Mouse (Mus musculus): ENCODE results near the gene Plxnd1. TPM values are rescaled to one million over a fixed set of nuclear protein-coding genes. Genes with fewer than 3 reads are reported as not detected.

Gene Plxnd1
- polyA plus RNA-seq (2014; fragmentation: Nextera tagmentation; extraction: Ambion mirVana): 45.5 and 46.9 TPM in 2 replicates

- peaks cover 32% of the 10 kb centered on the region for H3K4me1 ChIP-seq (ENCODE audit: control insufficient read depth, insufficient read depth, low read length)
- H3K9me3 ChIP-seq (ENCODE audit: control insufficient read depth, low read length): no peaks in the 10 kb centered on the region
- WGBS: under 1% methylated on average over 17 of the region's 51 CpGs
- peaks cover 23% of the 10 kb centered on the region for H3K27me3 ChIP-seq (replicated peaks; ENCODE audit: control insufficient read depth, insufficient read depth, low read length)
- DNase-seq (ENCODE audit: low spot score): peak; percentile 90
- H3K4me3 ChIP-seq (ENCODE audit: low read depth, low read length): peak within 1 kb of the TSS; percentile 65
- H3K27ac ChIP-seq (replicated peaks; ENCODE audit: low read depth, low read length): peak within 1 kb of the TSS; percentile 76
- H3K36me3 ChIP-seq (ENCODE audit: control insufficient read depth, insufficient read depth, low read length): no peaks in the 10 kb centered on the region
- peak within 1 kb of the TSS; percentile 74 for H3K9ac ChIP-seq (ENCODE audit: low read depth, low read length)
- ATAC-seq (ENCODE audit: low read depth): peak; percentile 73
- H3K4me2 ChIP-seq (ENCODE audit: low read depth, low read length): peak within 1 kb of the TSS; percentile 93
Observed at GRCm38 (mm10) chr6:115994877-115995520, at the start of gene Plxnd1. Gene Plxnd1, minus strand, starts transcription at chr6:115995005.

DNA sequence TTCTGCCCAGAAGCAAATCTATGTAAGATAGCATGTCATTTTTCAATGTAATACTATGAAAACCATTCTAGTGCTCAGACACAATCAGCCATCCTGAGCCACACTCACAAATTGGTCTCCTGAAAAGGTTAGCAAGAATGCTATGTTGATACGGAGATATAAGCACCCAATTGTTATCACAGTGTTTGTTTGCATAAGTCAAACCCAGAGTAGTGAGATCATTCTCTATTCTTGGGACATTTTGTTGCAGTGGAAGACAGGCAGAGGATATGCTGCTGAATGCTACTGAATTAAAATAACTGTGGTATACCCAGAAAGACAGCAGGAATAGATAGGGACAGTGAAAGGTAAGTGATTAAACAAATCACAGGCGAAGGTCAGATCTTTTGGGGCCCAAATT lies 49.2 kb upstream of the Plxnd1 start:
- Histone ChIP-seq H3K27ac (replicated peaks; ENCODE audit: low read depth, low read length) (no peak overlapping the region), H3K36me3 (ENCODE audit: control insufficient read depth, insufficient read depth, low read length) (peaks cover 11% of the 10 kb centered on the region), H3K9ac (ENCODE audit: low read depth, low read length) (no peak overlapping the region), H3K4me1 (ENCODE audit: control insufficient read depth, insufficient read depth, low read length) (no peaks in the 10 kb centered on the region), H3K9me3 (ENCODE audit: control insufficient read depth, low read length) (peaks cover 4% of the 10 kb centered on the region; the same call in 1 of the 2 replicates), H3K4me3 (ENCODE audit: low read depth, low read length) (no peak overlapping the region), H3K27me3 (replicated peaks; ENCODE audit: control insufficient read depth, insufficient read depth, low read length) (no peaks in the 10 kb centered on the region), H3K4me2 (ENCODE audit: low read depth, low read length) (no peak overlapping the region)
- WGBS: 73% methylated on average over 2 of the region's 2 CpGs
- ATAC-seq (ENCODE audit: low read depth) (no peak), DNase-seq (ENCODE audit: low spot score) (no peak)

- H3K36me3 ChIP-seq (ENCODE audit: control insufficient read depth, insufficient read depth, low read length): peaks cover 15% of the 10 kb centered on the region
- WGBS: 84% methylated on average over 2 of the region's 2 CpGs
- no peak overlapping the region for H3K27ac ChIP-seq (replicated peaks; ENCODE audit: low read depth, low read length)
- DNase-seq (ENCODE audit: low spot score) (no peak), ATAC-seq (ENCODE audit: low read depth) (no peak)
- H3K9ac ChIP-seq (ENCODE audit: low read depth, low read length): no peak overlapping the region
- no peaks in the 10 kb centered on the region for H3K27me3 ChIP-seq (replicated peaks; ENCODE audit: control insufficient read depth, insufficient read depth, low read length)
- peaks cover 4% of the 10 kb centered on the region; the same call in 1 of the 2 replicates for H3K9me3 ChIP-seq (ENCODE audit: control insufficient read depth, low read length)
- H3K4me1 ChIP-seq (ENCODE audit: control insufficient read depth, insufficient read depth, low read length): no peaks in the 10 kb centered on the region
- no peak overlapping the region for H3K4me3 ChIP-seq (ENCODE audit: low read depth, low read length)
- H3K4me2 ChIP-seq (ENCODE audit: low read depth, low read length): no peak overlapping the region
Observed at GRCm38 (mm10) chr6:116038222-116038621, 43.4 kb upstream of the Plxnd1 start.

DNA sequence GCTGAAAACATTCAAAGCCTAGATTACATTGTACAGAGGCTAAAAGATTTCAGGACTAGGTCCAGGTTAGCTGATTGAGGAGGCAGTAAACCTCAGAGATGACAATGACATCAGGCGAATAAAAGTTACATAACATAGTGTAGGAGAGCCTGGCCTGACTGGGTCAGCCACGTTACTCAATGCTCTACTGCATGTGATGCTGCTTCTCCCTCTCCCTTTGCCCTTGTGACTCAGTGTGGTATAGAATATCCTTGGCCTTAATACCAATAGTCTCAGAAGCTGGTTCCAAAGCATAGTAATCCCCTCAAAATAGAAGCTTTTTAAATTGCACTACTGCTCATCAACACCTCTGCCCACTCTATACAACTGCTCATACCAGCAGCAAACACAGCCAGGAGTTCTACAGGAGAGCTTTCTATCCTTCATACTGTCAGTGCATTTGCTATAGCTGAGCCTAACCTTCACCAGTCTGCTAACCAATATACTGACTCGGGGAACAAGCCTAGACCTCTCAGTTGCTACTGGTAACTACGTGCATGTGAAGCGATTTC lies 42.6 kb upstream of the Plxnd1 start:
- H3K27me3 ChIP-seq (replicated peaks; ENCODE audit: control insufficient read depth, insufficient read depth, low read length): no peaks in the 10 kb centered on the region
- no peak overlapping the region for H3K9ac ChIP-seq (ENCODE audit: low read depth, low read length)
- H3K4me1 ChIP-seq (ENCODE audit: control insufficient read depth, insufficient read depth, low read length): no peaks in the 10 kb centered on the region
- 85% methylated on average over 5 of the region's 5 CpGs for WGBS
- no peak for ATAC-seq (ENCODE audit: low read depth)
- no peak overlapping the region for H3K4me2 ChIP-seq (ENCODE audit: low read depth, low read length)
- no peaks in the 10 kb centered on the region for H3K9me3 ChIP-seq (ENCODE audit: control insufficient read depth, low read length)
- H3K36me3 ChIP-seq (ENCODE audit: control insufficient read depth, insufficient read depth, low read length): 0 out of 2 replicates have a peak, but pooled peaks cover 7% of the 10 kb centered on the region
- no peak overlapping the region for H3K27ac ChIP-seq (replicated peaks; ENCODE audit: low read depth, low read length)
- no peak for DNase-seq (ENCODE audit: low spot score)
- H3K4me3 ChIP-seq (ENCODE audit: low read depth, low read length): no peak overlapping the region

GRCm38 (mm10) chr6:116036555-116036954 lies 41.8 kb upstream of the Plxnd1 start:
- Histone ChIP-seq H3K27ac (replicated peaks; ENCODE audit: low read depth, low read length) (no peak overlapping the region), H3K36me3 (ENCODE audit: control insufficient read depth, insufficient read depth, low read length) (0 out of 2 replicates have a peak, but pooled peaks cover 6% of the 10 kb centered on the region), H3K4me3 (ENCODE audit: low read depth, low read length) (no peak overlapping the region), H3K4me1 (ENCODE audit: control insufficient read depth, insufficient read depth, low read length) (no peaks in the 10 kb centered on the region), H3K4me2 (ENCODE audit: low read depth, low read length) (no peak overlapping the region), H3K27me3 (replicated peaks; ENCODE audit: control insufficient read depth, insufficient read depth, low read length) (no peaks in the 10 kb centered on the region), H3K9me3 (ENCODE audit: control insufficient read depth, low read length) (no peaks in the 10 kb centered on the region), H3K9ac (ENCODE audit: low read depth, low read length) (no peak overlapping the region)
- 79% methylated on average over 2 of the region's 2 CpGs for WGBS
- ATAC-seq (ENCODE audit: low read depth): peak; percentile 77; the same call in 1 of the 2 replicates
- DNase-seq (ENCODE audit: low spot score): peak; percentile 26

DNA sequence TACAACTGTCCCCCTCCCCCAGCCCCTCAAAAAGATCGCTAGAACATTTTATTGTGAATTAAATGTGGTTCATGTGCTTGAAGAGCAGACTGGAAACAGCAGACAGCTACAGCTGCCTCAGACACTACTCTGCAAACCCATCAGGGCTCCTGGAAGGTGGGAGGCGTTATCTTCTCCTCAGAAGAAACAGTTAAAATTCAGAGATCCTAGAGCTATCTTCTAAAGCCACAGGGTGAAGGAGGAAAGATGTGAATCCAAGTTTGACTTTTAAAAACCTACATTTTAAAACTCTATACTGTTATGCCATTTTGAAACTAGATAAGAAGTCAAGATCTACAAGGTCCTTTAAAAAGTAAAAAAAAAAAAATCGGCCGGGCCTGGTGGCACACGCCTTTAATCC lies 36.2 kb upstream of the Plxnd1 start:
- H3K27ac ChIP-seq (replicated peaks; ENCODE audit: low read depth, low read length): no peak overlapping the region
- H3K4me3 ChIP-seq (ENCODE audit: low read depth, low read length): no peak overlapping the region
- ATAC-seq (ENCODE audit: low read depth) (no peak), DNase-seq (ENCODE audit: low spot score) (no peak)
- 0 out of 2 replicates have a peak, but pooled peaks cover 6% of the 10 kb centered on the region for H3K36me3 ChIP-seq (ENCODE audit: control insufficient read depth, insufficient read depth, low read length)
- H3K27me3 ChIP-seq (replicated peaks; ENCODE audit: control insufficient read depth, insufficient read depth, low read length): no peaks in the 10 kb centered on the region
- no peak overlapping the region for H3K9ac ChIP-seq (ENCODE audit: low read depth, low read length)
- WGBS: 91% methylated on average over 5 of the region's 5 CpGs
- no peaks in the 10 kb centered on the region for H3K9me3 ChIP-seq (ENCODE audit: control insufficient read depth, low read length)
- no peaks in the 10 kb centered on the region for H3K4me1 ChIP-seq (ENCODE audit: control insufficient read depth, insufficient read depth, low read length)
- no peak overlapping the region for H3K4me2 ChIP-seq (ENCODE audit: low read depth, low read length)

DNA sequence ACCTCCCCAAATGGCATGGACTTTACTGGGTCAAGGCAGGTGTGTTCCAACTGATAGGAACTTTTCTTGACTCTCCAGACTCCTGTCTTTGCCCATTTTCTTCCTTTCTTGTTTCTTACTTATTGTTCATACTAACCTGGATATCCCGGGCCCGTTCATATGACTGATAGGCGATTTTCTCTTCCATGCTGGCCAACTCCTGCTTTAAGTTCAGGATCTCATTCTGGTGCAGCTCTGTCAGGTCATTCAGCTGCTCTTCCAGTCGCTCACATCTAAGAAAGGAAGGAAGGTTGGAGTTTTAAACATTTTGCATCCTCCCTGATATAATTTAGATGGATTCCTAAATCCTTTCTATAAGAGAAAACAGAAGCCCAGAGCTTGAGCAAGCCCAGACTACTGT lies 29.9 kb upstream of the Plxnd1 start:
- no peak for DNase-seq (ENCODE audit: low spot score)
- no peak overlapping the region for H3K9ac ChIP-seq (ENCODE audit: low read depth, low read length)
- H3K4me2 ChIP-seq (ENCODE audit: low read depth, low read length): no peak overlapping the region
- no peak for ATAC-seq (ENCODE audit: low read depth)
- no peaks in the 10 kb centered on the region for H3K4me1 ChIP-seq (ENCODE audit: control insufficient read depth, insufficient read depth, low read length)
- no peak overlapping the region for H3K27ac ChIP-seq (replicated peaks; ENCODE audit: low read depth, low read length)
- no peak overlapping the region for H3K4me3 ChIP-seq (ENCODE audit: low read depth, low read length)
- H3K27me3 ChIP-seq (replicated peaks; ENCODE audit: control insufficient read depth, insufficient read depth, low read length): no peaks in the 10 kb centered on the region
- 92% methylated on average over 4 of the region's 4 CpGs for WGBS
- H3K9me3 ChIP-seq (ENCODE audit: control insufficient read depth, low read length): peaks cover 10% of the 10 kb centered on the region
- peaks cover 25% of the 10 kb centered on the region for H3K36me3 ChIP-seq (ENCODE audit: control insufficient read depth, insufficient read depth, low read length)

DNA sequence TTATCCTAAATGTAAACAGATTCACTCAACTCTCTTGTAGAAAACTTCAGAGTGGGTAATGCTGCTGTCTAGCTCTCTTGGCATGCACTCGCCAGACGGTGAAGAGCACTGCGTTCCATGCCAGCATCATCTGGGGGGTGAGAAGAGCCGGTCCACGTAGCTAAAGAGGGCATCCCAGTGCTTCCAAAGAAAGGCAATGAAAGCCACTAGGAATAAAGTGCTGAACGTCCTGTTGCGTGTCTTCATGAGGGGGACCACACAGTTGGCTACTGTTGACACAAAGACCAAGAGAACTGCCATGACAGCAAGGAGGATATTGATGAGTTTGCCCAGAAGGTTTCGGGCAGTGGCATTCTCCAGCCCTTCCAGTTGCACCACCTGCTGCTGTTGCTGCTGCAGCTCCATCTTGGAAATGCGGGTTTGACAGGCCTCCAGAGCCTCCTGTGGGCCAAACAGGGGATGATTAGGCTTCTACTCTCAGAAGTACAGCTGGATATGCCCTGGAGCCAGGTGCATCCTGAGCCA lies 27.2 kb upstream of the Plxnd1 start:
- DNase-seq (ENCODE audit: low spot score) (no peak), ATAC-seq (ENCODE audit: low read depth) (no peak)
- no peaks in the 10 kb centered on the region for H3K4me1 ChIP-seq (ENCODE audit: control insufficient read depth, insufficient read depth, low read length)
- H3K27ac ChIP-seq (replicated peaks; ENCODE audit: low read depth, low read length): no peak overlapping the region
- peaks cover 10% of the 10 kb centered on the region for H3K9me3 ChIP-seq (ENCODE audit: control insufficient read depth, low read length)
- 88% methylated on average over 9 of the region's 9 CpGs for WGBS
- no peak overlapping the region for H3K4me3 ChIP-seq (ENCODE audit: low read depth, low read length)
- H3K27me3 ChIP-seq (replicated peaks; ENCODE audit: control insufficient read depth, insufficient read depth, low read length): no peaks in the 10 kb centered on the region
- H3K4me2 ChIP-seq (ENCODE audit: low read depth, low read length): no peak overlapping the region
- peaks cover 35% of the 10 kb centered on the region for H3K36me3 ChIP-seq (ENCODE audit: control insufficient read depth, insufficient read depth, low read length)
- no peak overlapping the region for H3K9ac ChIP-seq (ENCODE audit: low read depth, low read length)
